Mouse (Mus musculus): ENCODE measurements around the gene Mapk1. TPM values are rescaled to one million over a fixed set of nuclear protein-coding genes. Genes with fewer than 3 reads are reported as not detected.
"Not testable (repeated sequence)": the region's sequence is repeated elsewhere in the genome, so short reads cannot be mapped to it uniquely, and the experiment has no call there.

The Mapk1 gene
- polyA plus RNA-seq, 1 experiment from 2014 or later: 94.8 TPM

GRCm38 (mm10) chr16:16994426-16995052 is 11.4 kb downstream of the Mapk1 start:
- H3K79me2 ChIP-seq (ENCODE audit: inconsistent target): peaks cover 100% of the 10 kb centered on the region
- H3K36me3 ChIP-seq (ENCODE audit: inconsistent target): no peaks in the 10 kb centered on the region
- 0 out of 2 replicates have a peak overlapping the region, but pooled peaks have one; percentile 19 for H3K27ac ChIP-seq
- 86% methylated on average over 3 of the region's 4 CpGs for WGBS (ENCODE audit: missing documents)
- H3K4me3 ChIP-seq (ENCODE audit: inconsistent target): no peak overlapping the region

GRCm38 (mm10) chr16:16996121-16996729 is 13.0 kb downstream of the Mapk1 start:
- not testable (repeated sequence) for H3K4me3 ChIP-seq (ENCODE audit: inconsistent target); H3K27ac ChIP-seq; H3K36me3 ChIP-seq (ENCODE audit: inconsistent target)
- H3K79me2 ChIP-seq (ENCODE audit: inconsistent target): peaks cover 100% of the 10 kb centered on the region
- 85% methylated on average over 7 of the region's 10 CpGs for WGBS (ENCODE audit: missing documents)

- no peak overlapping the region for H3K4me3 ChIP-seq (ENCODE audit: inconsistent target)
- peaks cover 100% of the 10 kb centered on the region for H3K79me2 ChIP-seq (ENCODE audit: inconsistent target)
- H3K36me3 ChIP-seq (ENCODE audit: inconsistent target): no peaks in the 10 kb centered on the region
- H3K27ac ChIP-seq: no peak overlapping the region
- 52% methylated on average over 3 of the region's 3 CpGs for WGBS (ENCODE audit: missing documents)
These were observed 17.9 kb downstream of the Mapk1 start for GRCm38 (mm10) chr16:17001109-17001508.

GRCm38 (mm10) chr16:17007070-17007469 is 23.9 kb downstream of the Mapk1 start:
- WGBS (ENCODE audit: missing documents): 100% methylated on average over 1 of the region's 1 CpGs
- no peak overlapping the region for H3K4me3 ChIP-seq (ENCODE audit: inconsistent target)
- no peaks in the 10 kb centered on the region for H3K36me3 ChIP-seq (ENCODE audit: inconsistent target)
- H3K79me2 ChIP-seq (ENCODE audit: inconsistent target): peaks cover 99% of the 10 kb centered on the region
- no peak overlapping the region for H3K27ac ChIP-seq

GRCm38 (mm10) chr16:17010036-17010435 is 26.9 kb downstream of the Mapk1 start:
- Histone ChIP-seq H3K27ac (no peak overlapping the region), H3K79me2 (ENCODE audit: inconsistent target) (peaks cover 97% of the 10 kb centered on the region), H3K4me3 (ENCODE audit: inconsistent target) (no peak overlapping the region), H3K36me3 (ENCODE audit: inconsistent target) (no peaks in the 10 kb centered on the region)
- 87% methylated on average over 7 of the region's 7 CpGs for WGBS (ENCODE audit: missing documents)

- Histone ChIP-seq H3K79me2 (ENCODE audit: inconsistent target) (peaks cover 97% of the 10 kb centered on the region), H3K27ac (peak overlapping the region; percentile 19; the same call in 1 of the 2 replicates), H3K36me3 (ENCODE audit: inconsistent target) (no peaks in the 10 kb centered on the region), H3K4me3 (ENCODE audit: inconsistent target) (no peak overlapping the region)
- WGBS (ENCODE audit: missing documents): 33% methylated on average over 1 of the region's 1 CpGs
These were observed 29.4 kb downstream of the Mapk1 start for GRCm38 (mm10) chr16:17012583-17012982.

GRCm38 (mm10) chr16:17015111-17015852 is 32.1 kb downstream of the Mapk1 start:
- WGBS (ENCODE audit: missing documents): 85% methylated on average over 4 of the region's 4 CpGs
- Histone ChIP-seq H3K36me3 (ENCODE audit: inconsistent target) (peaks cover 10% of the 10 kb centered on the region), H3K4me3 (ENCODE audit: inconsistent target) (no peak overlapping the region), H3K79me2 (ENCODE audit: inconsistent target) (peaks cover 97% of the 10 kb centered on the region), H3K27ac (no peak overlapping the region)

- H3K79me2 ChIP-seq (ENCODE audit: inconsistent target): peaks cover 98% of the 10 kb centered on the region
- WGBS (ENCODE audit: missing documents): 95% methylated on average over 3 of the region's 3 CpGs
- H3K4me3 ChIP-seq (ENCODE audit: inconsistent target): no peak overlapping the region
- H3K27ac ChIP-seq: no peak overlapping the region
- peaks cover 10% of the 10 kb centered on the region for H3K36me3 ChIP-seq (ENCODE audit: inconsistent target)
These were observed 32.7 kb downstream of the Mapk1 start for GRCm38 (mm10) chr16:17015853-17016230.

GRCm38 (mm10) chr16:17018071-17018470 is 34.9 kb downstream of the Mapk1 start:
- no peak overlapping the region for H3K27ac ChIP-seq
- peaks cover 10% of the 10 kb centered on the region for H3K36me3 ChIP-seq (ENCODE audit: inconsistent target)
- no peak overlapping the region for H3K4me3 ChIP-seq (ENCODE audit: inconsistent target)
- WGBS (ENCODE audit: missing documents): 96% methylated on average over 6 of the region's 6 CpGs
- H3K79me2 ChIP-seq (ENCODE audit: inconsistent target): peaks cover 97% of the 10 kb centered on the region

GRCm38 (mm10) chr16:17024469-17025148 is 41.4 kb downstream of the Mapk1 start:
- peaks cover 30% of the 10 kb centered on the region; the same call in 1 of the 2 replicates for H3K36me3 ChIP-seq (ENCODE audit: inconsistent target)
- H3K27ac ChIP-seq: no peak overlapping the region
- peaks cover 39% of the 10 kb centered on the region for H3K79me2 ChIP-seq (ENCODE audit: inconsistent target)
- 93% methylated on average over 3 of the region's 3 CpGs for WGBS (ENCODE audit: missing documents)
- no peak overlapping the region for H3K4me3 ChIP-seq (ENCODE audit: inconsistent target)

GRCm38 (mm10) chr16:17029971-17030695 is 47.0 kb downstream of the Mapk1 start:
- Histone ChIP-seq H3K4me3 (ENCODE audit: inconsistent target) (no peak overlapping the region), H3K79me2 (ENCODE audit: inconsistent target) (no peaks in the 10 kb centered on the region), H3K36me3 (ENCODE audit: inconsistent target) (peaks cover 47% of the 10 kb centered on the region; the same call in 1 of the 2 replicates), H3K27ac (no peak overlapping the region)
- WGBS (ENCODE audit: missing documents): 93% methylated on average over 4 of the region's 4 CpGs

GRCm38 (mm10) chr16:17033754-17034153 is 50.6 kb downstream of the Mapk1 start:
- Histone ChIP-seq H3K79me2 (ENCODE audit: inconsistent target) (no peaks in the 10 kb centered on the region), H3K4me3 (ENCODE audit: inconsistent target) (no peak overlapping the region), H3K27ac (no peak overlapping the region), H3K36me3 (ENCODE audit: inconsistent target) (peaks cover 42% of the 10 kb centered on the region)
- WGBS (ENCODE audit: missing documents): 100% methylated on average over 2 of the region's 2 CpGs

GRCm38 (mm10) chr16:17040716-17041115 is 57.5 kb downstream of the Mapk1 start:
- 100% methylated on average over 3 of the region's 3 CpGs for WGBS (ENCODE audit: missing documents)

GRCm38 (mm10) chr16:17041417-17041816 is 58.2 kb downstream of the Mapk1 start:
- no peak overlapping the region for H3K4me3 ChIP-seq (ENCODE audit: inconsistent target)
- H3K79me2 ChIP-seq (ENCODE audit: inconsistent target): no peaks in the 10 kb centered on the region
- WGBS (ENCODE audit: missing documents): 100% methylated on average over 1 of the region's 1 CpGs
- no peak overlapping the region for H3K27ac ChIP-seq
- peaks cover 65% of the 10 kb centered on the region for H3K36me3 ChIP-seq (ENCODE audit: inconsistent target)

More at GRCm38 (mm10) chr16:17040716-17041115, 57.5 kb downstream of the Mapk1 start:
- H3K79me2 ChIP-seq (ENCODE audit: inconsistent target): no peaks in the 10 kb centered on the region
- no peak overlapping the region for H3K4me3 ChIP-seq (ENCODE audit: inconsistent target)
- H3K27ac ChIP-seq: no peak overlapping the region
- peaks cover 63% of the 10 kb centered on the region for H3K36me3 ChIP-seq (ENCODE audit: inconsistent target)

Measured in macrophage (primary cell).